Mouse (Mus musculus) cerebral cortex, adult 2 months (tissue): ENCODE data around the gene Nmnat2.

Experiments used
- WGBS: fragments of 180-500 bp; shearing (Covaris S2); methylation state at CpG from one replicate; pipeline ENCODE4 v1.1.7; 2018; 5-methylcytosine and 5-hydroxymethylcytosine counted together

Gene Nmnat2

DNA sequence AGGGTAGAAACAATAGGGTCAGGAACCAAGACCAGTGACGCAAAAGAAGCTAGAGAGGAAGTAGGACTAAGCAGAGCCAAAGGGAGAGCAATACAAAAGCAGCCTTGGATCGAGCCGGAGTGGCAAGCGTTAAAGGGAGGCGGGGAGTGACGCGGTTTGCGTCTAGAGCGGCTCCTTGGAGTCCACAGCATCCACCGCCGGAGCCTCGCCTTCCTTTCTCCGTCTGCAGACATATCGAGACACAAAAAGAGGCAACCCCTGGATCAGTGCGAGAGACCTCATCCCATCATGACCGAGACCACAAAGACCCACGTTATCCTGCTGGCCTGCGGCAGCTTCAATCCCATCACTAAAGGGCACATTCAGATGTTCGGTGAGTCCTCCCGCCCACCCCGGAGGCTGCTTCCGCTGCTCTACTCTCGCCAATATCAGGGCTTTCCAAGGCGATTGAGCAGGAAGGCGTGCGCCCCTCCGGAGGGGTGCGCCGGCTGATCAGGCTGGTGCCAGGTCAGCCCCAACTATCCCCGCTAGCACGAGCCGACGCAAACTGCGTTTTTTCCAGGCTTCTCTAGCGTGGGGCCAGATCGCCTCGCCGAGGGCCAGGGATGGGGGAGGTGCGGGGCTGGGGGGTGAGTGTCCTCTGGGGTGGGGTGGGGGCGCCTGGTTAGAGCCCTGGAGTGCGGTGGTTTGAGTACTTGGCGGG, at the start of gene Nmnat2:
Gene Nmnat2 (plus strand): TSS at position 173 of the 703 bp plus-strand sequence.
- WGBS, result under 1% methylated on average over 42 of the region's 42 CpGs

DNA sequence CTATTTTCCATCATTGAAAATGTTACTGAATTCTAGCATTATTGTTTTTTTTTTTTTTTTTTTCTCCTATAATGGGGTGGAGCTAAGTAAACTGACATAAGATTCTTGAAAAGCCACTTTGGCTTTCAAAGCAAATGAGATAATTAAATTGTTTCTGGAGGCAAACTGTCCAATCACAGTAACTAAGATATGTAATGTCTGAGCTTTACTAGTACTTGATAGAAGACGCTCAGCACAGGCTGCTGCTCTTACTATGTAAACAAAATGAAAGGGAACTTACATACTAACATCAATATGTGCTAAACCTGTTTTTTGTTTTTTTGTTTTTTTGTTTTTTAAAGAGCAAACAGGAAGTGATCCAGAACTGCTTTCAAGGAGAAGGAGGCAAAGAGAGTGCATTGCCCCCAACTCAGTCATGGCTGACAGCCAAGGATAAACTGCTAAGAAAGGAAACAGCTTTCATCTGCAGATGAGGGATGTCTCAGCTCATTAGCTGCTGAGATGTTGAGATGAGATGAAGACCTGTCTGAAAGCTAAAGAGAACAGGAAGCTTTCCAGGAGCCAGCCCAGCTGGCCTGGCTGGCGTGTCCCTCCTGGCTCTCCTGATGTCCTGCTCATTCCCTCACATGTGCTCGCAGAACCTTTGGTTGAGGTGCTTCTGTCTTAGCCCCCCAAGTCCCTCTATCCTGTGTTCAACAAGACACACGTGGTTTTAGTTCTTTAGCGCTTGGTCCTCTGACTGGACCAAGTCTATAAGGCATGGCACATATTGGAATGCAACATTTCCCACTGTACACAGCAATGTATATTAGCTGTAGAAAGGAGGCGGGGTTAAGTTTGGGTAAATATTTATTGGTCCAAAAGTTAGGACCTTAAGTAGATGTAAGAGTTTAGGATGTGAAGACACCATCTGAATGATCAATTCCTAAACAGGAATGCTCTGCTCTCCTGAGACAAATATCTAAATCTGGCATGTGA, 41.0 kb upstream of the Nmnat2 start:
- 82% methylated on average over 6 of the region's 6 CpGs for WGBS

GRCm38 (mm10) chr1:152915766-152916165, 39.0 kb upstream of the Nmnat2 start:
- WGBS, result 85% methylated on average over 5 of the region's 5 CpGs

GRCm38 (mm10) chr1:152916936-152917335, 37.9 kb upstream of the Nmnat2 start:
- WGBS, result 98% methylated on average over 5 of the region's 5 CpGs

- 80% methylated on average over 4 of the region's 4 CpGs for WGBS
Observed at GRCm38 (mm10) chr1:152917626-152918025, 37.2 kb upstream of the Nmnat2 start.

GRCm38 (mm10) chr1:152921786-152922185, 33.0 kb upstream of the Nmnat2 start:
- 67% methylated on average over 3 of the region's 3 CpGs for WGBS

DNA sequence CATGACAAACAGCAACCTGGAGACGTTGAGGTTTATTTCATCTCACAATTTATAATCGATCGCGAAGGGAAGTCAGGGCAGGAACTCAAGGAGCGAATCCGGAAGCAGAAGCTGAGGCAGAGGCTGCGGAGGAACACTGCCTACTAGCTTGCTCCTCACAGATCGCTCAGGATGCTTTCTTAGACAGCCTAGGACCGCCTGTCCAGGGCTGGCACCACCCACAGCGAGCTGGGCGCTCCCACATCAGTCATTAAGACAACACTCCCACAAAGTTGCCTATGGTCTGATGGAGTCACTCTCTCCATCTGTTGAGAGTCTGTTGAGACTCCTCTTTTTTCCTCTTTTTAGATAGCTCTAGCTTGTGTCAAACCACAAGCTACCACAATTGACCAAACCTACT, 20.8 kb upstream of the Nmnat2 start:
- 84% methylated on average over 11 of the region's 11 CpGs for WGBS

- WGBS, result 69% methylated on average over 6 of the region's 6 CpGs
Observed at GRCm38 (mm10) chr1:152935476-152935875, 19.3 kb upstream of the Nmnat2 start.

GRCm38 (mm10) chr1:152936365-152936764, 18.4 kb upstream of the Nmnat2 start:
- WGBS, result 77% methylated on average over 5 of the region's 5 CpGs

- WGBS, result 66% methylated on average over 4 of the region's 4 CpGs
Observed at GRCm38 (mm10) chr1:152942977-152943376, 11.8 kb upstream of the Nmnat2 start.

DNA sequence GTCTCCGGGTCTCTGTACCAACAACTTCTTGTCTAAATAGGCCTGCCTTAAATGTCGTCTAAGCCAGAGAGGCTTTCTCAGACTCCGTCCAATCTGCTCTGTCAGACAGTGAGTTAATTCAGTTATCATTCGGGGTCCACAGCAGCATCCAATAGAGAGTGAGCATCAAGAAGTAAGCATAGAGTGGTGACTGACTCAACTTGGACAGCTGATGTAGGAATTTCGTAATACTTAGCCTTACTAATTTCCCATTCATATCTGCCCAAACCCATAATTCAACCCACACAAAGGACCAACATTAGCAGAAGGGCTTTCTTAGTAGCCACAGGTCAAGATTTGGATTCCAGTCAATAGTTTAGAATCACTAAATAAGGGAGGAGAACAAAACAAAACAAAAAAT, 626 bp upstream of the Nmnat2 start:
- 67% methylated on average over 5 of the region's 5 CpGs for WGBS

DNA sequence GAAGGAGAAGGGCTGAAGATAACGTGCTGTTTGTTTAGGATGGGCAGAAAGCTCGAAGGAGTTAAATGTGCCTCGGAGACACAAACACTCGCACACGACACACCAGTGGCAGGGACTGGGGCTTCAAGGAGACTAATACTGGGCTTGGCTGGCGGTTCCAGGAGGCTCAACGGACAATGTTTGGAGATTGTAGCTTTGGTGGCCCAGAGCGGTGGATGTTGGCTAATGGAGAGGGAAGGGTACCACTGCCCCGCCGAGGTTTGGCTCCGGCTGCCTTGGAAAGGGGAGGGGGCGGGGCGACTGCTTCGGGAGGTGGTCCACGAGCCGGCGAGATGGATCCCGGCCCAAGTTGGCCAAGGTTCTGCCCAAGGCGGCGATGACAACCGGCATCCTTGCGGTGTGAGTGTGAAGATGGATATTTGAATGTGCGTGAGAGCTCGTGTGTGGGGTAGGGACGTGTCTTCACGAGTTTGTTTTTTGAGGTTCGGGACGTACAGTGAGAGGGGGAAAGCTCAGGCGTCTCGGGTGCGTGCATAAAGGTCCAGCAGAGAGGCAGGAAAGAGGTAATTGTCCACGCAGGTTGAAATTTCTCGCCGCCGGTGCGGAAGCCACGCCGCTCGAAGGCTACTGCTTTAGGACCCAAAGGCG, 895 bp downstream of the Nmnat2 start:
- under 1% methylated on average over 40 of the region's 40 CpGs for WGBS

- WGBS, result 5% methylated on average over 14 of the region's 14 CpGs
Observed at GRCm38 (mm10) chr1:152956221-152956620, 1.4 kb downstream of the Nmnat2 start.

- 68% methylated on average over 10 of the region's 10 CpGs for WGBS
Observed at GRCm38 (mm10) chr1:152964344-152964743, 9.6 kb downstream of the Nmnat2 start.

- 78% methylated on average over 6 of the region's 6 CpGs for WGBS
Observed at GRCm38 (mm10) chr1:152966222-152966621, 11.4 kb downstream of the Nmnat2 start.

- WGBS, result 93% methylated on average over 2 of the region's 2 CpGs
Observed at GRCm38 (mm10) chr1:152966686-152967085, 11.9 kb downstream of the Nmnat2 start.

- WGBS, result 23% methylated on average over 4 of the region's 4 CpGs
Observed at GRCm38 (mm10) chr1:152969081-152969480, 14.3 kb downstream of the Nmnat2 start.

GRCm38 (mm10) chr1:152972957-152973356, 18.2 kb downstream of the Nmnat2 start:
- WGBS, result 71% methylated on average over 4 of the region's 4 CpGs

DNA sequence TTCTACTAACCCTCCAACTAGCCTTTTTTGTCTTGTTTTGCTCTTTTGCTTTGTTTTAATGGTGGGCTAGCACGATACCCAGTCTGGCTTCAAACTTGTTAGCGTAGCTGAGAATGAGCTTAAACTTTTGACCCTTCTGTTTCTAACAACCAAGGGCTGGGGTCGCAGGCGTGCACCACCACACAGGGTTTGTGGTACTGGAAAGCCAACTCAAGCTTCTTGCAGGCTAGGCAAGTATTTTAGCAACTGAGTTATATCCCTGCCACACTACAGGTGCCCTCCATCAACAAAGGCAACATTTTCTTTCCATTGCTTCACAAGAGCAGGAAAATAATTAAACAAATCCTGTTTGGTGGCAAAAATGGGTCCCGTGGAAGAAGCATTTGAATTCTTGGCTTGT, 18.6 kb downstream of the Nmnat2 start:
- WGBS, result 69% methylated on average over 5 of the region's 5 CpGs

DNA sequence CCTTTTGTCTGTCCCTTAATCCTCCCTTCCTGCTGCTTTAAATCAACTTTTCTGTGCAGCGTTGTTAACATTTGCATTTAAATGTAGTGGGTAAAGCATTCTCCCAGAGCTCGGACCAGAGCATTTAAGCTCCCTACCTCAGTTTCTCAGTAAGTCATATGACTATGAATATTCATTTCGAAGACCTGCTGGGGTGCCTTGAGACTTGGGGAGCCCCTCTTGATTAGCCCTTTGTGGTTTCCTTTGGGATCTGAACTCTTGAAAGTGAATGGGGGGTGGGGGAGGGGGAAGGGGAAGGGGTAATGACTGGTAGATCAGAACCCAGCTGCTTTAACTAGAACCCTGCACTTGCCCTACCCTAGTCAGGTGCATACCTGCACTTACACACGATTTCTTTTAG, 19.1 kb downstream of the Nmnat2 start:
- 61% methylated on average over 4 of the region's 4 CpGs for WGBS

DNA sequence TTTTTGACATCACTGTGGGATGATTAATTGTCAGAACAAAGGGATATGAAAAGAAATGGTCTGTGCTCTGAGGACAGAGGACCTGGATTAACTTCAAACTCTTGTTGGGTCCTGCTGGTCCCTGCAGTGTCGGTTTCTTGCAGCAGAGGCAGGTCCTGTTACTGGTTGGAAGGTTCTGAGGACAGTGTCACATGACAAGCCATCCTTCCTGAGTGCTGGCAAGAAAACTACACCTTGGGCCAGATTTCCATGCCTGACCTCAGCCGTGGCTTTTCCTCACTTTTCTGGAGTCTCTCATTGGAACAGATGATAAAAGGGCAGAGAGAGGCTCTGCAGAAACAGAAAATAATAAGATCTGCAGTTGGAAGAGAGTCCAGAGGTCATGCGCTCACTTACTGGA, 20.4 kb downstream of the Nmnat2 start:
- WGBS, result 78% methylated on average over 3 of the region's 3 CpGs

GRCm38 (mm10) chr1:152978700-152979099, 23.9 kb downstream of the Nmnat2 start:
- 84% methylated on average over 8 of the region's 8 CpGs for WGBS
